Mouse (Mus musculus): ENCODE results near the gene Ptov1.

DNA sequence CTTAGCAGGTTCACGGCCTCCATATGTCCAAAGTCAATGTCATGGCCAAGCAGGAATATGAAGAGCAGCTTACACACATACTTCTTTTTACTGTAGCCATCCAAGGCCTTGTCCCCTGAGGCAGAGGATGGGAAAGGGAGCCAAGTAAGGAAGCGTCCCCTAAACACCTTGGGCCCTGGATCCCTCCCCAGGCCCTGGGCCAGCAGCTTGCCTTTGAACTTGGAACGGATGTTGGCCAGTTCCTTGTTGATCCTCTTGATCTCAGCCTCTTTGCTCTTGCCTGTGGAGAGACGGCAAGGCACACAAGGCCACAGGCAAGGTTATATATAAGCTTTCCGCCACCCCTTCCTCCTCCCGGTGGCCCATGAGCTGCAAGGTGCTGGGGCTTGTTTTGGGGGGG is 46.6 kb upstream of the Ptov1 start:
- TF ChIP-seq CTCF (conservative IDR thresholded peaks at IDR 0.05; ENCODE audit: insufficient read depth, insufficient read length, low read depth, low read length) (no peak), POLR2A (IDR thresholded peaks at IDR 0.05; ENCODE audit: low read depth, low read length) (no peak)

Measured in kidney, adult 2 months (tissue).